In the genomic region with DNA sequence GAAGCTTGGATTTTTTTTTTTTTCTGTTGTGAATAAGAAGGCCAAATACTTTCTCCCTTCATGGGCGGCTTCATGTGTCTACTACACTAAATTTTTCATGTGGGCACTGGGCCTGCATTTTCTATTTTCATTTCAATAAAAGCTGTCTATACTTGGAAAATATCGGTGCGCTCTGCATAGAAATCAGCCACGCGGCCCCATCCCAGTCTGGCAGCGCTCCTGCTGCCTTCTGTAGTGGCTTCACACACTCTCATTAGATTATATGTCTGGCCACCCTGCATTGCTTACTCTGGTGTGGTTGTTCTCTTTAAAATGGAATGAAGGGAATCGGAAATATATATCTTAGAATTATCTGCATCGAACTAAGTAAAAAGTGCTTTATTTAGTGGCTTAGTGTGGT, we compare ENCODE assay signal across 17 mouse cellular contexts.
DNase-seq lines count a peak whose midpoint lies in the region; ATAC-seq and TF ChIP-seq lines count a peak whose summit lies in the region.
"Had no signal": no experiment of that assay in that cellular context is flagged by ENCODE, and none has a peak within 500 bp of the region (broad histone marks: within the 10 kb centered on the region; RNA-seq: fewer than 3 reads in every experiment).

No protein-coding gene starts in this region.

- DNase-seq in forebrain, embryonic 10.5 days (ENCODE audit: extremely low spot score, low spot score) = no peak
- DNase-seq in right cerebral cortex, adult 18-20 months = peak; percentile 28
- DNase-seq in right cerebral cortex, postnatal 25 days = no peak
- DNase-seq in layer of hippocampus, postnatal 10 days (ENCODE audit: low spot score in 2 of 2) = peak; percentile 24 to 54
- DNase-seq in telencephalon, adult 2 months (ENCODE audit: low read depth, low spot score) = peak; percentile 31
- DNase-seq in MN1 (ENCODE audit: low spot score) = no peak
- DNase-seq: adrenal gland, postnatal 25 days; kidney, adult 18-20 months; kidney, postnatal 25 days had no signal

- no peak overlapping the region for H3K4me3 ChIP-seq in forebrain, embryonic 15.5 days
- H3K4me3 ChIP-seq in forebrain, embryonic 10.5 days = no peak overlapping the region
- no peak overlapping the region for H3K4me3 ChIP-seq in intestine, postnatal 0 days (ENCODE audit: low read depth, low read length)
- H3K4me3 ChIP-seq: heart, embryonic 13.5 days; hindbrain, embryonic 12.5 days; limb, embryonic 12.5 days; midbrain, embryonic 12.5 days; neural tube, embryonic 12.5 days had no signal

- no peak overlapping the region for H3K9ac ChIP-seq in forebrain, embryonic 15.5 days (replicated peaks)
- no peak overlapping the region for H3K9ac ChIP-seq in intestine, postnatal 0 days (ENCODE audit: low read depth, low read length)
- H3K9ac ChIP-seq: heart, embryonic 13.5 days; hindbrain, embryonic 12.5 days; limb, embryonic 12.5 days; midbrain, embryonic 12.5 days; neural tube, embryonic 12.5 days had no signal

- no peak overlapping the region for H3K4me2 ChIP-seq in forebrain, embryonic 15.5 days (replicated peaks)
- H3K4me2 ChIP-seq in intestine, postnatal 0 days (replicated peaks; ENCODE audit: low read depth) = no peak overlapping the region
- H3K4me2 ChIP-seq: heart, embryonic 13.5 days; hindbrain, embryonic 12.5 days; limb, embryonic 12.5 days; midbrain, embryonic 12.5 days; neural tube, embryonic 12.5 days had no signal

- H3K4me1 ChIP-seq in forebrain, embryonic 15.5 days = peaks cover 13% of the 10 kb centered on the region
- H3K4me1 ChIP-seq in forebrain, embryonic 10.5 days = peaks cover 9% of the 10 kb centered on the region; the same call in 1 of the 2 replicates
- H3K4me1 ChIP-seq in intestine, postnatal 0 days (replicated peaks; ENCODE audit: control insufficient read depth, insufficient read depth, low read length) = no peaks in the 10 kb centered on the region
- H3K4me1 ChIP-seq: heart, embryonic 13.5 days; hindbrain, embryonic 12.5 days; midbrain, embryonic 12.5 days; neural tube, embryonic 12.5 days had no signal

- no peaks in the 10 kb centered on the region for H3K9me3 ChIP-seq in forebrain, embryonic 15.5 days
- H3K9me3 ChIP-seq in forebrain, embryonic 10.5 days = no peaks in the 10 kb centered on the region
- H3K9me3 ChIP-seq in intestine, postnatal 0 days (ENCODE audit: control insufficient read depth) = no peaks in the 10 kb centered on the region
- H3K9me3 ChIP-seq: G1E; heart, embryonic 13.5 days; hindbrain, embryonic 12.5 days; limb, embryonic 12.5 days; midbrain, embryonic 12.5 days; neural tube, embryonic 12.5 days had no signal

- no peaks in the 10 kb centered on the region for H3K36me3 ChIP-seq in forebrain, embryonic 15.5 days
- no peaks in the 10 kb centered on the region for H3K36me3 ChIP-seq in forebrain, embryonic 10.5 days (replicated peaks)
- H3K36me3 ChIP-seq in intestine, postnatal 0 days (ENCODE audit: control insufficient read depth, insufficient read depth) = no peaks in the 10 kb centered on the region
- H3K36me3 ChIP-seq: G1E; heart, embryonic 13.5 days; hindbrain, embryonic 12.5 days; limb, embryonic 12.5 days; midbrain, embryonic 12.5 days; neural tube, embryonic 12.5 days had no signal

- H3K27ac ChIP-seq in forebrain, embryonic 15.5 days (replicated peaks) = peak overlapping the region; percentile 35
- no peak overlapping the region for H3K27ac ChIP-seq in forebrain, embryonic 10.5 days
- no peak overlapping the region for H3K27ac ChIP-seq in intestine, postnatal 0 days (ENCODE audit: low read depth, low read length)
- H3K27ac ChIP-seq: heart, embryonic 13.5 days; hindbrain, embryonic 12.5 days; limb, embryonic 12.5 days; midbrain, embryonic 12.5 days; neural tube, embryonic 12.5 days had no signal

- no peaks in the 10 kb centered on the region for H3K27me3 ChIP-seq in forebrain, embryonic 15.5 days
- H3K27me3 ChIP-seq in forebrain, embryonic 10.5 days (ENCODE audit: poor library complexity, severe bottlenecking) = no peaks in the 10 kb centered on the region
- H3K27me3 ChIP-seq in intestine, postnatal 0 days (replicated peaks; ENCODE audit: control insufficient read depth, insufficient read depth, low read length) = no peaks in the 10 kb centered on the region
- H3K27me3 ChIP-seq: heart, embryonic 13.5 days; hindbrain, embryonic 12.5 days; limb, embryonic 12.5 days; midbrain, embryonic 12.5 days; neural tube, embryonic 12.5 days had no signal

- peak; percentile 95 for ATAC-seq in forebrain, embryonic 15.5 days (replicated peaks)
- ATAC-seq in intestine, postnatal 0 days = no peak

- no peak for TF ChIP-seq CTCF in intestine, postnatal 0 days (IDR thresholded peaks at IDR 0.05; ENCODE audit: low read depth)

- 51% methylated on average over 8 of the region's 8 CpGs for WGBS in forebrain, embryonic 15.5 days
- 91% methylated on average over 8 of the region's 8 CpGs for WGBS in forebrain, embryonic 10.5 days
- 83% methylated on average over 8 of the region's 8 CpGs for WGBS in intestine, postnatal 0 days

Comparison
In these comparisons a context has a peak if more than half of its experiments do, and no peak if none do; other contexts are left out.
1. DNase-seq: peak in right cerebral cortex, adult 18-20 months (single experiment), layer of hippocampus, postnatal 10 days (2 of 2) and telencephalon, adult 2 months (single experiment); none in forebrain, embryonic 10.5 days (single experiment), right cerebral cortex, postnatal 25 days (single experiment) and MN1 (single experiment).